Mouse (Mus musculus): ENCODE data around the gene Camk2g.

- TF ChIP-seq MAFK (IDR thresholded peaks at IDR 0.05; ENCODE audit: insufficient read depth, low read depth, low read length) (no peak), HCFC1 (IDR thresholded peaks at IDR 0.05; ENCODE audit: borderline replicate concordance, insufficient read depth, low read length) (no peak), CHD2 (IDR thresholded peaks at IDR 0.05; ENCODE audit: low read depth, low read length) (no peak), ZC3H11A (IDR thresholded peaks at IDR 0.05; ENCODE audit: borderline replicate concordance, low read depth, low read length) (no peak), ZNF384 (IDR thresholded peaks at IDR 0.05; ENCODE audit: low read depth, low read length) (no peak)
Measured at GRCm38 (mm10) chr14:20809349-20809748, 15.5 kb upstream of the Camk2g start.
